Mouse (Mus musculus): ENCODE results near the gene Gm45140.

- TF ChIP-seq CTCF (IDR thresholded peaks at IDR 0.05; ENCODE audit: control insufficient read depth, insufficient read depth, low read length) (no peak), POLR2A (IDR thresholded peaks at IDR 0.05; ENCODE audit: borderline replicate concordance, control insufficient read depth, low read depth, low read length) (no peak)
These were observed 46.6 kb upstream of the Gm45140 start for GRCm38 (mm10) chr6:87882221-87882620.
